ENCODE assay signal across 17 mouse cellular contexts in the genomic region with DNA sequence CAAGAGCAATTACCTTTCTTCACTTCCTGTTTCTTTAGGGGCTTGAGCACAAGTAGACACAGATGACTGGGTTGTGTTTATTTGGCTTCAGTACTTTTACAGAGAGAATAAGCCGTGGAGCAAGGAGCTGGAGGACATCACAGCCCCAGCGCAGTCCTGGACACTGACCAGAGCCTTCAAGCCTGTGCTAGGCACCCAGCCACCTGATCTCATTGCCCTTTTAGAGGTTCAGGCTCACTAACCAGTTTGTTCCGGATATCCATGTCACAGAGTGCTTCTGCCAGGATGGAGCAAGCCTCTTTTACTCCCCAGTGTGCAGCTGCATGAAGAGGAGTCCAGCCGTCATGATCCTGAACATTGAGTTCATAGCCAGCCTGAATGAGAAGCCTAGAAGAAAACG.
A peak's percentile ranks its signal among the peaks of the same experiment; 100 is the strongest.
DNase-seq lines count a peak whose midpoint lies in the region.
"Had no signal": no experiment of that assay in that cellular context is flagged by ENCODE, and none has a peak within 500 bp of the region (broad histone marks: within the 10 kb centered on the region; RNA-seq: fewer than 3 reads in every experiment).

No protein-coding gene starts in this region.

- 88% methylated on average over 5 of the region's 5 CpGs for WGBS in heart, embryonic 10.5 days

- peaks cover 63% of the 10 kb centered on the region for H3K36me3 ChIP-seq in heart, embryonic 10.5 days

- H3K27ac ChIP-seq in heart, embryonic 10.5 days = no peak overlapping the region
- H3K27ac ChIP-seq: forebrain, embryonic 10.5 days; hindbrain, embryonic 14.5 days; limb, embryonic 13.5 days; liver, embryonic 14.5 days; lung, embryonic 15.5 days had no signal

- no peaks in the 10 kb centered on the region for H3K4me1 ChIP-seq in heart, embryonic 10.5 days
- H3K4me1 ChIP-seq: forebrain, embryonic 10.5 days; limb, embryonic 13.5 days; lung, embryonic 15.5 days had no signal

- peak; percentile 61 for DNase-seq in heart, adult 8-10 months (ENCODE audit: low spot score)
- no peak for DNase-seq in heart, embryonic 10.5 days (ENCODE audit: low spot score)
- peak; percentile 7 to 16 for DNase-seq in kidney, postnatal 36 days
- no peak for DNase-seq in kidney, postnatal 14 days
- peak; percentile 86 for DNase-seq in gastrocnemius, postnatal 25 days
- no peak for DNase-seq in spleen, adult 12 weeks (ENCODE audit: low spot score)
- DNase-seq in spleen, postnatal 4 days (ENCODE audit: low spot score in 2 of 2) = no peak
- DNase-seq: B cell, adult 2 months; cerebellum, adult 8-10 months; forebrain, postnatal 0 days; layer of hippocampus, postnatal 36 days; thymus, postnatal 25 days had no signal

- H3K4me3 ChIP-seq in heart, embryonic 10.5 days = no peak overlapping the region
- H3K4me3 ChIP-seq: forebrain, embryonic 10.5 days; limb, embryonic 13.5 days; lung, embryonic 15.5 days had no signal

- no peaks in the 10 kb centered on the region for H3K9me3 ChIP-seq in heart, embryonic 10.5 days
- H3K9me3 ChIP-seq: forebrain, embryonic 10.5 days; limb, embryonic 13.5 days; lung, embryonic 15.5 days had no signal

- no peaks in the 10 kb centered on the region for H3K27me3 ChIP-seq in heart, embryonic 10.5 days (ENCODE audit: insufficient read depth, poor library complexity, severe bottlenecking)
- H3K27me3 ChIP-seq: limb, embryonic 13.5 days; lung, embryonic 15.5 days had no signal

Comparison
In these comparisons a context has a peak if more than half of its experiments do, and no peak if none do; other contexts are left out.
1. DNase-seq: peak in heart, adult 8-10 months (single experiment), kidney, postnatal 36 days (2 of 2) and gastrocnemius, postnatal 25 days (single experiment); none in heart, embryonic 10.5 days (single experiment), kidney, postnatal 14 days (single experiment), spleen, adult 12 weeks (single experiment) and spleen, postnatal 4 days (0 of 2).